Comparison of ENCODE assay signal across 1 mouse cellular context in the genomic region with DNA sequence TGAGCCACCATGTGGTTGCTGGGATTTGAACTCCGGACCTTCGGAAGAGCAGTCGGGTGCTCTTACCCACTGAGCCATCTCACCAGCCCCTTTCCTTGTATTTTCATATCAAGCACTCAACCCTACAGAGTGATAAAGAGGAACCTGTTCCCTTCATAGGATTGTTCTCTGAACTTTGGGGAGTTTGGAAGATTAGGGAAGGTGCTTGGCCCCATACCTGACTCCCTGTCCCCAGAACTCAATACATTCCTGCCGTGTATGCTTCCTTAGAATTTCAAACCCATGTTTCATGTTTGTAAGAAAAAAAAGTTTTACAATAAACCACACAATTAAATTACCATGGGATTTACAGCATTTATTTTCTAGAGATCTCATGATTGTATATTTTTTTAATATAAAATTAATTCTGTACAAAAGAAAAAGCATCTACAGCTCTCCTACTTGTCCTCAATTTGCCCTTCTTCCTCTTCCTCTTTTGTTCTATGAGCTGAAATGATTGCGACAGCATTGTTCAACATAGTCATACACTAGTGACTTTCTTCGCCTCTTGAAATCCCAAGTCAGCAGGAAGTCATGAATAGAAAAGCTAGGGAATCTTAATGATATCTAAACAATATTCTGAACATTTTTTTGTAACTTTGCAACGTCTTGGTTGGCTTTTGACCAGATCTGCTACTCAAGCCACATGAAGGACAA.
TF ChIP-seq lines count a peak whose summit lies in the region.

No protein-coding gene starts in this region.

TF ChIP-seq in MEL, 35 proteins besides CTCF, POLR2A, EP300 and RAD21:
- TF ChIP-seq POLR2AphosphoS2 (IDR thresholded peaks at IDR 0.05; ENCODE audit: low read length) (no peak), MAFK (IDR thresholded peaks at IDR 0.05; ENCODE audit: borderline replicate concordance, low read depth, low read length) (no peak), SIN3A (IDR thresholded peaks at IDR 0.05; ENCODE audit: low read length) (no peak), MEF2A (IDR thresholded peaks at IDR 0.05; ENCODE audit: extremely low read depth, insufficient replicate concordance, low read depth, low read length, poor library complexity, severe bottlenecking) (no peak), ZKSCAN1 (IDR thresholded peaks at IDR 0.05; ENCODE audit: low read depth, low read length) (no peak), MXI1 (IDR thresholded peaks at IDR 0.05; ENCODE audit: low read depth, low read length) (no peak), HCFC1 (IDR thresholded peaks at IDR 0.05; ENCODE audit: low read depth, low read length) (no peak), USF2 (IDR thresholded peaks at IDR 0.05; ENCODE audit: borderline replicate concordance in 1 of 2, insufficient read depth in 1 of 2, low read depth in 1 of 2, low read length in 2 of 2) (no peak)
